Mouse (Mus musculus) forebrain, embryonic 14.5 days (tissue): ENCODE results near the gene Mgat5. TPM values are rescaled to one million over a fixed set of nuclear protein-coding genes. Genes with fewer than 3 reads are reported as not detected.

Experiments
- ATAC-seq: fragments of 200-750 bp; cut with Nextera tagmentation; 2 replicates; pipeline ENCODE4 v1.8.0; 2017; ENCODE audit warnings: mild to moderate bottlenecking, moderate library complexity
- DNase-seq: peaks from one replicate; pipeline ENCODE4 v3.0.0-alpha.2; 2015; ENCODE audit warnings: low spot score
- H3K27ac ChIP-seq: fragments of 300-500 bp; sonication (generic); 2 replicates; pipeline ENCODE4 v1.5.1; 2014; ENCODE audit warnings: low read depth, mild to moderate bottlenecking, control low read depth, low read length, moderate library complexity
- H3K27me3 ChIP-seq: fragments of 300-500 bp; sonication (generic); replicated peaks from 2 replicates; pipeline ENCODE4 v1.6.1; 2014; ENCODE audit warnings: low read length, control low read depth, mixed read lengths; ENCODE audit not compliant: control insufficient read depth, insufficient read depth
- H3K36me3 ChIP-seq: fragments of 300-500 bp; sonication (generic); 2 replicates; pipeline ENCODE4 v1.6.1; 2014; ENCODE audit warnings: low read length, control low read depth; ENCODE audit not compliant: control insufficient read depth, insufficient read depth
- H3K4me1 ChIP-seq: fragments of 300-500 bp; sonication (generic); 2 replicates; pipeline ENCODE4 v1.6.1; 2014; ENCODE audit warnings: antibody characterized with exemption, low read length, control low read depth; ENCODE audit not compliant: control insufficient read depth, insufficient read depth
- H3K4me2 ChIP-seq: fragments of 300-500 bp; sonication (generic); 2 replicates; pipeline ENCODE4 v1.6.1; 2014; ENCODE audit warnings: mild to moderate bottlenecking, control low read depth, low read length
- H3K4me3 ChIP-seq: fragments of 300-500 bp; sonication (generic); 2 replicates; pipeline ENCODE4 v1.5.1; 2014; ENCODE audit warnings: low read depth, low read length, control low read depth
- H3K9ac ChIP-seq: fragments of 300-500 bp; sonication (generic); 2 replicates; pipeline ENCODE4 v1.6.1; 2014; ENCODE audit warnings: mild to moderate bottlenecking, low read length, control low read depth, moderate library complexity
- H3K9me3 ChIP-seq: fragments of 300-500 bp; sonication (generic); replicated peaks from 2 replicates; pipeline ENCODE4 v1.6.1; 2016; ENCODE audit warnings: low read length, control low read depth, mixed read lengths; ENCODE audit not compliant: control insufficient read depth
- WGBS: fragments of 180-500 bp; shearing (Covaris S2); extraction: QIAGEN DNeasy Blood & Tissue Kit; methylation state at CpG from one replicate; pipeline ENCODE4 v1.1.7; 2014; 5-methylcytosine and 5-hydroxymethylcytosine counted together
- polyA plus RNA-seq: library from polyadenylated mRNA; unstranded; fragments of >200 nt; fragmentation: Nextera tagmentation; extraction: Ambion mirVana; gene quantifications from 2 replicates; pipeline ENCODE4 v1.2.1, GENCODE M21; 2014

Gene Mgat5
- polyA plus RNA-seq, 1 experiment from 2014 or later = 11.4 TPM

DNA sequence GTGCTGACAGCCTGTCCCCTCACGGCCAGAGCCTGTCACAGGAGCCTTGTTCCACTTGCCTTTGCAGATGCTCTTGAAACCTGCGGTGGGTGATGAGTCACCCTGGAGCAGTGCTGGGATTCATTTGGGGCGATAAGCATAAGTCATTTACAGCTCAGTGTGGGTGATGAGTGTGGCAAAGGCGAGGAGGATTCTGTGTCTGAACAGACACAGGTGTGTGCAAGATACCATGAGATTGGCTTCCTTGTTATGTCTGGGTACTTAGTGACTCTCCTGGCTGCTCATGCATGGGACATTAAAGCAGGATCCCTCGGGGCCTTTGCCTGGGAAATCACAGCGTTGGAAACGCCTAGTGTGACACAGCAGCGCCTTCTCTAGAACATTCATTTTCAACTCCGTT is 256.2 kb downstream of the Mgat5 start:
- no peak overlapping the region for H3K9ac ChIP-seq
- no peak overlapping the region for H3K4me3 ChIP-seq
- H3K4me1 ChIP-seq = peaks cover 2% of the 10 kb centered on the region; the same call in 1 of the 2 replicates
- no peak overlapping the region for H3K27ac ChIP-seq
- H3K9me3 ChIP-seq = no peaks in the 10 kb centered on the region
- 89% methylated on average over 9 of the region's 9 CpGs for WGBS
- H3K27me3 ChIP-seq = no peaks in the 10 kb centered on the region
- peaks cover 13% of the 10 kb centered on the region for H3K36me3 ChIP-seq
- DNase-seq (no peak), ATAC-seq (no peak)
- H3K4me2 ChIP-seq = no peak overlapping the region

GRCm38 (mm10) chr1:127464041-127464440 is 259.2 kb downstream of the Mgat5 start:
- Histone ChIP-seq H3K27me3 (no peaks in the 10 kb centered on the region), H3K4me2 (no peak overlapping the region), H3K9ac (no peak overlapping the region), H3K36me3 (peaks cover 13% of the 10 kb centered on the region), H3K9me3 (no peaks in the 10 kb centered on the region), H3K27ac (no peak overlapping the region), H3K4me3 (no peak overlapping the region), H3K4me1 (no peaks in the 10 kb centered on the region)
- DNase-seq (no peak), ATAC-seq (no peak)
- WGBS = 76% methylated on average over 6 of the region's 6 CpGs

DNA sequence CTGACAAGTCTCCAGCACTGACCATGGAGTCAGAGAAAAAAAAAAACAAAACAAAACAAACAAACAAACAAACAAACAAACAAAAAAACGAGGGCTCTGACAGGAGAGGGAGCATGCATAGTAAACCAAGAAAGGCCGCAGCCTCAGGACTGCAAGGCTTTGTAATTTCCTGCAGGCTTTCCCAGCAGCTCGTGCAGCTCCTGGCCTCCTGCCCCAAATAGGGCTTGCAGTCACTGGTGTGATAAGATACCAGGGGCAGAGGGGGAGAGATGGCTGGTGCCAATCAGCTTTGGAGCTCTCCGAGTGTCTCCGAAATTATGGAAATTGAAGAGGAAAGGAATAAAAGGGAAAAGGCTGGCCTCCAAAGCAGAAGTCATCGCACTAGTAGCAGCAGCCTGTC is 260.5 kb downstream of the Mgat5 start:
- no peak overlapping the region for H3K9ac ChIP-seq
- no peak overlapping the region for H3K27ac ChIP-seq
- no peak overlapping the region for H3K4me2 ChIP-seq
- 67% methylated on average over 6 of the region's 6 CpGs for WGBS
- DNase-seq (no peak), ATAC-seq (no peak)
- H3K9me3 ChIP-seq = no peaks in the 10 kb centered on the region
- H3K36me3 ChIP-seq = peaks cover 6% of the 10 kb centered on the region
- no peaks in the 10 kb centered on the region for H3K4me1 ChIP-seq
- H3K27me3 ChIP-seq = no peaks in the 10 kb centered on the region
- H3K4me3 ChIP-seq = no peak overlapping the region

GRCm38 (mm10) chr1:127467238-127467637 is 262.4 kb downstream of the Mgat5 start:
- Histone ChIP-seq H3K36me3 (peaks cover 14% of the 10 kb centered on the region), H3K4me2 (no peak overlapping the region), H3K9ac (no peak overlapping the region), H3K4me3 (no peak overlapping the region), H3K27me3 (no peaks in the 10 kb centered on the region), H3K27ac (no peak overlapping the region), H3K9me3 (no peaks in the 10 kb centered on the region), H3K4me1 (no peaks in the 10 kb centered on the region)
- DNase-seq (no peak), ATAC-seq (no peak)
- over 99% methylated on average over 5 of the region's 5 CpGs for WGBS

- Histone ChIP-seq H3K4me2 (no peak overlapping the region), H3K36me3 (peaks cover 18% of the 10 kb centered on the region; the same call in 1 of the 2 replicates), H3K4me1 (no peaks in the 10 kb centered on the region), H3K9ac (no peak overlapping the region), H3K27ac (no peak overlapping the region), H3K4me3 (no peak overlapping the region), H3K9me3 (no peaks in the 10 kb centered on the region), H3K27me3 (no peaks in the 10 kb centered on the region)
- ATAC-seq (no peak), DNase-seq (no peak)
- 92% methylated on average over 4 of the region's 4 CpGs for WGBS
Observed at GRCm38 (mm10) chr1:127470175-127470574, 265.4 kb downstream of the Mgat5 start.

DNA sequence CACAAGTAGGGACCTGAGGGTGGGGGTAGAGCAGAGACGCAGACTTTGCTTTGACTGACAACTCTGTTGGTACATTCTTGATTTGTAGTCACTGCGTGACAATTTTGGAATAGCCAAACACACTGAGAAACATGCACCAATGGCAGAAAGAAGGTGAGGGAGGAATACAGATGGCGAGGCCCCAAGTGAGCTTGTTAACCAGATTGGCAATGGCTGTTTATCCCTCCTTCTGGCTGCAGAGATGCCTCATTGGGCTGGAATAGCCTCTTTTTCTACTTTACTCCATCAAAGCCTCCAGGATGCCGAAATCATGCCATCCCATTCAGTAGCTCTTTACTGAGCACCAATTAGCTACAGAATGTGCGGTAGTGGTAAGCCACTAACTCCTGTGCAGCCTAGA is 270.9 kb downstream of the Mgat5 start:
- peaks cover 25% of the 10 kb centered on the region; the same call in 1 of the 2 replicates for H3K36me3 ChIP-seq
- H3K4me3 ChIP-seq = no peak overlapping the region
- DNase-seq (peak; percentile 51), ATAC-seq (no peak)
- H3K27ac ChIP-seq = no peak overlapping the region
- H3K9ac ChIP-seq = no peak overlapping the region
- 73% methylated on average over 5 of the region's 5 CpGs for WGBS
- H3K9me3 ChIP-seq = no peaks in the 10 kb centered on the region
- no peak overlapping the region for H3K4me2 ChIP-seq
- no peaks in the 10 kb centered on the region for H3K4me1 ChIP-seq
- H3K27me3 ChIP-seq = no peaks in the 10 kb centered on the region

GRCm38 (mm10) chr1:127482911-127483310 is 278.1 kb downstream of the Mgat5 start:
- DNase-seq (peak; percentile 43), ATAC-seq (0 out of 2 replicates have a peak, but pooled peaks have one; percentile 36)
- H3K36me3 ChIP-seq = 0 out of 2 replicates have a peak, but pooled peaks cover 5% of the 10 kb centered on the region
- H3K27me3 ChIP-seq = no peaks in the 10 kb centered on the region
- no peaks in the 10 kb centered on the region for H3K9me3 ChIP-seq
- H3K4me1 ChIP-seq = no peaks in the 10 kb centered on the region; the same call in 1 of the 2 replicates
- no peak overlapping the region for H3K27ac ChIP-seq
- no peak overlapping the region for H3K4me2 ChIP-seq
- no peak overlapping the region for H3K4me3 ChIP-seq
- 35% methylated on average over 10 of the region's 10 CpGs for WGBS
- no peak overlapping the region for H3K9ac ChIP-seq

DNA sequence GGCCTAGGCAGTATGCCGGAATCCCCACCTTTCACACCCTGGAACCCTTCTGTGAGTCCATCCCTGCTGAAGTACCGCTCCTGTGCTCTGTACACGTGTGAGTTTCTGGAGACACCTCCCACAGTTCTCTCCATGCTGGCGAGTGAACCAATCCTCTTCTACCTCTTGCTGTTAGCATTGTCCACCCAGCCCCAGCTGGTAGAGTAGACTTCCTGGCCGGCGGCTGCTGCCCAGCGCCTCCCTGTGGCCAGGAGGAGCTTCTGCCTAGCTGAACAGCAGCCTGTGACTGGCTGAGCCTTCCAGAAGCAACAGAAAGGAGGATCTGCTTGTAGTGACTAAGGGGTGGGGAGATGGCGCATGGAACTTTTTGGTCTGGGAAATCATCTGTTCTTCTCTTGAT is 279.4 kb downstream of the Mgat5 start:
- Histone ChIP-seq H3K27ac (no peak overlapping the region), H3K4me1 (no peaks in the 10 kb centered on the region; the same call in 1 of the 2 replicates), H3K27me3 (no peaks in the 10 kb centered on the region), H3K9me3 (no peaks in the 10 kb centered on the region), H3K4me2 (no peak overlapping the region), H3K36me3 (0 out of 2 replicates have a peak, but pooled peaks cover 2% of the 10 kb centered on the region), H3K9ac (no peak overlapping the region), H3K4me3 (no peak overlapping the region)
- WGBS = 91% methylated on average over 8 of the region's 8 CpGs
- ATAC-seq (no peak), DNase-seq (no peak)

- Histone ChIP-seq H3K36me3 (0 out of 2 replicates have a peak, but pooled peaks cover 2% of the 10 kb centered on the region), H3K4me1 (no peaks in the 10 kb centered on the region; the same call in 1 of the 2 replicates), H3K9me3 (no peaks in the 10 kb centered on the region), H3K4me2 (no peak overlapping the region), H3K4me3 (no peak overlapping the region), H3K27me3 (no peaks in the 10 kb centered on the region), H3K9ac (no peak overlapping the region), H3K27ac (no peak overlapping the region)
- 52% methylated on average over 7 of the region's 7 CpGs for WGBS
- no peak for ATAC-seq
- peak; percentile 56 for DNase-seq
Observed at GRCm38 (mm10) chr1:127484826-127485225, 280.0 kb downstream of the Mgat5 start.
